Mouse (Mus musculus) embryonic facial prominence, embryonic 11.5 days (tissue): Measurements from ENCODE around the gene Ttc13. TPM values are rescaled to one million over a fixed set of nuclear protein-coding genes. Genes with fewer than 3 reads are reported as not detected.
A peak's percentile ranks its signal among the peaks of the same experiment; 100 is the strongest.

Experiments
- ATAC-seq: fragments of 200-750 bp; cut with Nextera tagmentation; replicated peaks from 2 replicates; pipeline ENCODE4 v1.8.0; 2017; ENCODE audit warnings: low read depth; ENCODE audit not compliant: insufficient number of reproducible peaks, low FRiP score, low TSS enrichment
- DNase-seq: peaks from one replicate; pipeline ENCODE4 v3.0.0-alpha.2; 2015; ENCODE audit warnings: low spot score
- H3K27ac ChIP-seq: fragments of 300-500 bp; sonication (generic); replicated peaks from 2 replicates; pipeline ENCODE4 v1.5.1; 2014; ENCODE audit warnings: mild to moderate bottlenecking, low read depth, low read length, control low read depth
- H3K27me3 ChIP-seq: fragments of 300-500 bp; sonication (generic); 2 replicates; pipeline ENCODE4 v1.6.1; 2014; ENCODE audit warnings: mild to moderate bottlenecking, low read length, moderate library complexity, mixed read lengths; ENCODE audit not compliant: control insufficient read depth, insufficient read depth
- H3K36me3 ChIP-seq: fragments of 300-500 bp; sonication (generic); replicated peaks from 2 replicates; pipeline ENCODE4 v1.6.1; 2014; ENCODE audit warnings: low read depth, mild to moderate bottlenecking, low read length, moderate library complexity, mixed read lengths; ENCODE audit not compliant: control insufficient read depth, insufficient read depth
- H3K4me1 ChIP-seq: fragments of 300-500 bp; sonication (generic); 2 replicates; pipeline ENCODE4 v1.6.1; 2014; ENCODE audit warnings: low read length, mixed read lengths; ENCODE audit not compliant: control insufficient read depth, insufficient read depth
- H3K4me2 ChIP-seq: fragments of 300-500 bp; sonication (generic); 2 replicates; pipeline ENCODE4 v1.6.1; 2014; ENCODE audit warnings: low read depth, mild to moderate bottlenecking, control low read depth, low read length, moderate library complexity
- H3K4me3 ChIP-seq: fragments of 300-500 bp; sonication (generic); 2 replicates; pipeline ENCODE4 v1.5.1; 2014; ENCODE audit warnings: low read depth, low read length, control low read depth
- H3K9ac ChIP-seq: fragments of 300-500 bp; sonication (generic); replicated peaks from 2 replicates; pipeline ENCODE4 v1.6.1; 2014; ENCODE audit warnings: mild to moderate bottlenecking, control low read depth, low read length
- H3K9me3 ChIP-seq: fragments of 300-500 bp; sonication (generic); replicated peaks from 2 replicates; pipeline ENCODE4 v1.6.1; 2016; ENCODE audit warnings: mild to moderate bottlenecking, low read length, inconsistent platforms, mixed read lengths; ENCODE audit not compliant: control insufficient read depth
- WGBS: fragments of 180-500 bp; shearing (Covaris S2); extraction: QIAGEN DNeasy Blood & Tissue Kit; methylation state at CpG from one replicate; pipeline ENCODE4 v1.1.7; 2014; 5-methylcytosine and 5-hydroxymethylcytosine counted together
- polyA plus RNA-seq: library from polyadenylated mRNA; unstranded; fragments of >200 nt; fragmentation: Nextera tagmentation; extraction: Ambion mirVana; gene quantifications from 2 replicates; pipeline ENCODE4 v1.2.1, GENCODE M21; 2014

The Ttc13 gene
- polyA plus RNA-seq, 1 experiment from 2014 or later, result 55.1 TPM

DNA sequence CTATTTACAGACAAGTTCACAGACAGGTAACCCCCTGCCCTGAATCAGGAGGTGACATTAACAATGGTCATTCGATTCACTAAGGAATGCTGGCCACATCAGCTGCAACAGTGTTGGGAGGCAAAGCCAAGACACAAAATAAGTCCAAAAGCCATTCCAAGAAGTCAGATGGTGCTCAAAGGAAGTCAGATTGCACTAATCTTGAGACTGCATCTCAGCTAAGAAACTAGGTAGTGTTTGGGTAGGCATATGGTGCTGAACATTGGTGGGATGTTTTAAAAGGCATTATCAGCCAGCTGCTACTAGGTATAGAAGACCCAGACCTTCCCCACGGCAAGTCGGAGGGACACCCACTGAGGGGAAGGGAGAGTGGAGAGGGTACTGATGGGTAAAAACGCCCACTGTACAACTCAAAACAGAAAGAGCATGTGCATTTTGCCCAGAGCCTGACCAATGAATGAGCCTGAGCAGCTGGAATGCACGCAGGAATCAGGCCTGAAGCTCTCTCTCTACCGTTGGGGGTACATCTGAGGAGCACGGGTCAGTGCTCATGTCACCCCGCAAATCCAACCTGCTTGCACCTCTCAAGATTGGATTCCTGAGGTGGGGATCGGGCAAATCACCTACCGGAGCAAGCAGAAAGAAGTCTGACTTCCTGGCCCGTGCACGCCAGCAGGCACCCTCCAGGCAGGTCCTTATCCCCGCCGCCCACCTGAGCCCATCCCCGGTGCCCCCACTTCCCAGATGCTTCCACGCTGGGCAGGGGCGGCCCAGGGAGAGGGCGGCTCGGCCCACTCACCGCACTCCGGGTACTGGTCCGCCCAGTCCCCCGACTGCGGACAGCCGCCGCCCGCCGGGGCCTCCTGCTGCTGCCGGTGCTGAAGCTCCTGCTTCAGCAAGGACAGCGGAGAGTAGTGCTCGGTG is 583 bp downstream of the Ttc13 start:
- Histone ChIP-seq H3K4me3 (peak overlapping the region; percentile 98), H3K27ac (no peak overlapping the region), H3K4me2 (peak overlapping the region; percentile 84), H3K9ac (peak overlapping the region; percentile 84), H3K4me1 (peaks cover 4% of the 10 kb centered on the region), H3K36me3 (peaks cover 2% of the 10 kb centered on the region; the same call in 1 of the 2 replicates), H3K27me3 (no peaks in the 10 kb centered on the region), H3K9me3 (no peaks in the 10 kb centered on the region)
- no peak for DNase-seq
- 2% methylated on average over 31 of the region's 31 CpGs for WGBS
- ATAC-seq, result peak; percentile 70

DNA sequence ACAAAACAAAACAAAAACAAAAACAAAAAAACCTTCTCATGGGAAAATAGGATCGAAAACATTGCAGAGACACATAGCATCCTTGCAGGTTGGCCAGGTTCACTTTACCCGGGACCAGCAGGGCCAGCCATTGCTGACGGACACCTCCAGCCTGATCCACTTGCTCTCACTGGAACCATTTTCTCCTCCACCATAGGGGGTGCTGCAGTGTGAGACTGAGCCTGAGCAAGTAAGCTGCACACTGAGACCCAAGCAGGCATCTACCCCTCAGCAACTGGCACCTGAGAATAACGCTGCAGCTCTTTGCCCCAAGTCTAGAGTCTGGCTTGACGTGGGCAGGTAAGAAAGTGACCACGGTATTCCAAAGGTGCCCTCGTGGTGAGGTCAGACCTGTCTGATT is 1.6 kb downstream of the Ttc13 start:
- Histone ChIP-seq H3K9ac (no peak overlapping the region), H3K9me3 (no peaks in the 10 kb centered on the region), H3K4me3 (no peak overlapping the region), H3K4me2 (no peak overlapping the region), H3K4me1 (peaks cover 4% of the 10 kb centered on the region), H3K27ac (no peak overlapping the region), H3K36me3 (no peaks in the 10 kb centered on the region), H3K27me3 (no peaks in the 10 kb centered on the region)
- DNase-seq, result no peak
- 74% methylated on average over 7 of the region's 7 CpGs for WGBS
- no peak for ATAC-seq

DNA sequence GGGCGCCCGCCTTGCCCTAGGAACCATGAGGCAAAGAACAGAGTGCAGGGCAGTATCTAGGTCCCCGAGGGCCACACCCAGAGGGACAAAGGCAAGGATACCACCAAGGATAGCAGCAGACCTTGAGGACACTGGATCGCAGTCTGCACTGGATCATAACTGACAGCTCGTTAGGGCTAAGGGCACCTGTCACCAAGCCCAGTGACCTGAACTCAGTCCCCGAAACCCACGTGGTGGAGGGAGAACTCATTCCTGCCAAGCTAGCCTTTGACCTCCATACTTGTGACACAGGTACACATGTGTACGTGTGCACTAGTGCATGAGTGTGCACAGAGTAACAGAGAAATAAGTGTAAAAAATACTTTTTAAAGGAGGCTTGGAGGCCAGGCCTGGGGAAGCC is 6.0 kb downstream of the Ttc13 start:
- Histone ChIP-seq H3K4me2 (no peak overlapping the region), H3K9me3 (no peaks in the 10 kb centered on the region), H3K4me3 (no peak overlapping the region), H3K27ac (no peak overlapping the region), H3K27me3 (no peaks in the 10 kb centered on the region), H3K4me1 (peaks cover 4% of the 10 kb centered on the region), H3K36me3 (peaks cover 5% of the 10 kb centered on the region), H3K9ac (no peak overlapping the region)
- no peak for ATAC-seq
- whole genome bisulfite sequencing, result 88% methylated on average over 8 of the region's 8 CpGs
- no peak for DNase-seq

DNA sequence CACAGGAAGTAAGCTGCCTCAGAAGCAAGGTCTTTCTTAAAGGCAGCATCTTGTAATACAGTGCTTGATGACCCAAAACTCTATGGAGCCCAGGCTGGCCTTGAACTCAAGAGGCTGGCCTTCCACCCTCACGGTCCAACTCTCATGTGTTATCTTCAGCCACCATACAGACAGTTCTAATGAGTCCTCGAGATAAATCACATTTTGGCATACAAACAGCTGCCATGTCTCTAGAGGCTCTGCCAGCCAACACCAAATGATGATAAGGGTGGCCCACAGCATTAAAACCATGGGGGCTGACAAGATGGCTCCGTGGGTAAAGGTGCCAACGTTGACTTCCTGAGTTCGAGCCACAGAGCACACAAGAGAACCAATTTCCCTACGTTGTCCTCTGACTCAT is 8.6 kb downstream of the Ttc13 start:
- H3K9me3 ChIP-seq, result no peaks in the 10 kb centered on the region
- H3K27ac ChIP-seq, result no peak overlapping the region
- H3K4me2 ChIP-seq, result no peak overlapping the region
- no peak overlapping the region for H3K9ac ChIP-seq
- H3K27me3 ChIP-seq, result no peaks in the 10 kb centered on the region
- no peak overlapping the region for H3K4me3 ChIP-seq
- ATAC-seq, result no peak
- WGBS, result 91% methylated on average over 6 of the region's 6 CpGs
- H3K36me3 ChIP-seq, result peaks cover 5% of the 10 kb centered on the region
- H3K4me1 ChIP-seq, result no peaks in the 10 kb centered on the region
- DNase-seq, result no peak

DNA sequence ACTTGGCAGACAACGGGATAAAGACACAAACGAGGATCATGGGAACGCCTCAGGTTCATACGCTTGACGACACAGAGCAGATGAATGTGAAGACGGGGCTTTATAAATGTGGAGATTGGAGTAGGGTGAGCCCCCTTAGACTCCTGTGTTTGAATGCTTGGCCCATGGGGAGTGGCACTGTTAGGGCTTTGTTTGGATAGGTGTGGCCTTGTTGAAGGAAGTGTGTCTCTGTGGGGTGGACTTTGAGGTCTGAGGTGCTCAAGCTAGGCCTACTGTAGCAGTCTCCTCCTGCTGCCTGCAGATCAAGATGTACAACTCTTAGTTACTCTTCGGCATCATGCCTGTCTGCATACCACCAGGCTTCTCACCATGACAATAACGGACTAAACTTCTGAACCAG is 16.0 kb downstream of the Ttc13 start:
- Histone ChIP-seq H3K4me2 (no peak overlapping the region), H3K4me1 (no peaks in the 10 kb centered on the region), H3K4me3 (no peak overlapping the region), H3K27ac (no peak overlapping the region), H3K9me3 (no peaks in the 10 kb centered on the region), H3K27me3 (no peaks in the 10 kb centered on the region), H3K9ac (no peak overlapping the region), H3K36me3 (no peaks in the 10 kb centered on the region; the same call in 1 of the 2 replicates)
- WGBS, result 95% methylated on average over 8 of the region's 8 CpGs
- DNase-seq (no peak), ATAC-seq (no peak)

DNA sequence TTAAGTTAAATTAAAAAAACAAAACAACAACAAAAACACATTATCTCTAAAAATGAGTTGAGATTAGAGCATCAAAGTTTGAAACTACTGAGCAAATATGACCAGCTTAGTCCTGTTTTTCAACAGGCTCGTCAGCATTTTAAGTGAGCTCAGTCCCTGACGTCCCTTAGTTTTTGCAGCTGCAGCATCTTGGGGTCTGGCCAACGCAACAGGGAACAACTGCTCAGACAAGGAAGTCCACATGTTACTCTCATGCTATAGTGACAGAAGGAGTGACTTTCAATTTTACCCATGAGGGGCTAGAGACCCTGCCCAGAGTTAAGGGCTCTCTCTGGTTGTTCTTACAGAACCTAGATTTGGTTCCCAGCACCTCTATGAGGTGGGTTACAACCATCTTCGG is 17.4 kb downstream of the Ttc13 start:
- Histone ChIP-seq H3K4me3 (no peak overlapping the region), H3K9me3 (no peaks in the 10 kb centered on the region), H3K4me2 (no peak overlapping the region), H3K9ac (no peak overlapping the region), H3K27ac (no peak overlapping the region), H3K27me3 (no peaks in the 10 kb centered on the region), H3K4me1 (no peaks in the 10 kb centered on the region), H3K36me3 (no peaks in the 10 kb centered on the region; the same call in none of the 2 replicates)
- ATAC-seq, result no peak
- no peak for DNase-seq
- 91% methylated on average over 4 of the region's 4 CpGs for WGBS

DNA sequence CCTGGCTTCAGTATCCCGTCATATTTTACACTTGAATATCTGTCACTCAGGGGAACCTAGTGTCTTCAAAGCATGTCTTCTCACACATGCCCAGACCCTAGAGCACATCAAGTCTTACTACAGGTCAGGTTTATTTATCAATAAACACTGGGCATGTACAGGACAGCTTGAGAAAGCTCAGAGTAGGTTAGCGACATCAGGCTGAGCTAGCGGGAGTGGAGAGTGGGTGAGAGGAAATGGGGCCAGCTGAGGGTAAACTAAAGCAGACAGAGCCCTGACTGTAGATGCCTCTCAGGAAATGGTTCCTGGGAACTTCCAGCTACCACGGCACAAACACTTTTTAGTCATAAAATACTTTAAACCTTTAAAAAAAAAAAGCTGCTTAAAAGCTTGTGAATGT is 18.3 kb downstream of the Ttc13 start:
- ATAC-seq (no peak), DNase-seq (no peak)
- Histone ChIP-seq H3K27me3 (no peaks in the 10 kb centered on the region), H3K4me3 (no peak overlapping the region), H3K4me2 (no peak overlapping the region), H3K27ac (no peak overlapping the region), H3K9me3 (no peaks in the 10 kb centered on the region), H3K4me1 (no peaks in the 10 kb centered on the region), H3K36me3 (no peaks in the 10 kb centered on the region; the same call in 1 of the 2 replicates), H3K9ac (no peak overlapping the region)
- 66% methylated on average over 4 of the region's 4 CpGs for WGBS

DNA sequence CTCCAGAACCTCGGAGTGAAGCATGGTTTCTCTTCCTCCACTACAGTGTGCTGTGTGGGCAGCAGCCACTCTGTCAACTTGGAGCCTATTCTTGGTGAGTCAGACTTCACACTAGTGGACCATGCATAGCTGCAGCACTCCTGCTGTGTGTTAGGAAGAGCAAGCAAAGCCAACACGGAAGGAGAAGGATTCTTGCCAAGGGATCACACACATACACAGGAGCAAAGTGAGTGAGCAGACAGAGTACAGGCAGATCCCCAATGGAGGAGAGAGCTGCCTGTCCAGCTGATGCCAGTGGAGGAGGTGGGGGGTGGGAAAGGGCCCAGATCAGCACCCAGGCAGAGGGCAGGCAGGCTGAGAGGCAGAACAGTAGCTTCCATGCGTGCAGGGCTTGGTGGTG is 19.6 kb downstream of the Ttc13 start:
- no peak overlapping the region for H3K4me2 ChIP-seq
- no peaks in the 10 kb centered on the region for H3K27me3 ChIP-seq
- no peaks in the 10 kb centered on the region for H3K4me1 ChIP-seq
- H3K36me3 ChIP-seq, result no peaks in the 10 kb centered on the region; the same call in 1 of the 2 replicates
- no peak overlapping the region for H3K9ac ChIP-seq
- H3K9me3 ChIP-seq, result no peaks in the 10 kb centered on the region
- H3K4me3 ChIP-seq, result no peak overlapping the region
- H3K27ac ChIP-seq, result no peak overlapping the region
- WGBS, result 85% methylated on average over 3 of the region's 3 CpGs
- ATAC-seq (no peak), DNase-seq (no peak)
